Mouse (Mus musculus): Measurements from ENCODE around the gene Nek10.
"Not testable (repeated sequence)": the region's sequence is repeated elsewhere in the genome, so short reads cannot be mapped to it uniquely, and the experiment has no call there.

Nek10 gene

DNA sequence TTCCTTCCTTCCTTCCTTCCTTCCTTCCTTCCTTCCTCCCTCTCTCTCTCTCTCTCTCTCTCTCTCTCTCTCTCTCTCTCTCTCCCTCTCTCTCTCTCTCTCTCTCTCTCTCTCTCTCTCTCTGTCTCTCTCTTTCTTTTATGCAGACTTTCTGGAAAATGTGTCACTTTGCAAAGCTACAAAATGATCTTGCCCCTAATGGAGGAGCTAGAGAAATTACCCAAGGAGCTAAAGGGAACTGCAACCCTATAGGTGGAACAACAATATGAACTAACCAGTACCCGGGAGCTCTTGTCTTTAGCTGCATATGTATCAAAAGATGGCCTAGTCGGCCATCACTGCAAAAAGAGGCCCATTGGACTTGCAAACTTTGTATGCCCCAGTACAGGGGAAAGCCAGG, at the start of gene Nek10:
Gene Nek10, plus strand, starts transcription at position 301 of the 400 bp plus-strand sequence.
- not testable (repeated sequence) for DNase-seq

GRCm38 (mm10) chr14:14781169-14781568, 22.0 kb upstream of the Nek10 start:
- DNase-seq = no peak

DNA sequence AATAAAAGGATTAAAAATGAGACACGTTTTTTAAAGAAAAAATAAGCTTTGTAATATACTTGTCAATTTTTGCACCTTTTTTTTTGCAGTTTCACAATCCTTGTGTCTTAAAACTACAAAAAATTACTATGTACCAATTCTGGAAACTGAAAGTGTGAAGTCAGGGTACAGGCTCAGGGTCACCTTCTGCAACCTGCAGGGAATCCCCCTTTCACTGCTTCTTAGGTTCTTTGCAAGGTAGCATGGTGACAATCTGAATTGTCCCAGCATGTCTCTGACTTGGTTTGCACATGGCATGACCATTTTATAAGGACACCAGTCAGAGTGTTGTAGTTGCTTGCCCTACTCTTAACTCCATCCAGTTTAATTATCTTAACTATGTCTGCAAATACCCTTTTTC, 19.0 kb upstream of the Nek10 start:
- DNase-seq = no peak

DNA sequence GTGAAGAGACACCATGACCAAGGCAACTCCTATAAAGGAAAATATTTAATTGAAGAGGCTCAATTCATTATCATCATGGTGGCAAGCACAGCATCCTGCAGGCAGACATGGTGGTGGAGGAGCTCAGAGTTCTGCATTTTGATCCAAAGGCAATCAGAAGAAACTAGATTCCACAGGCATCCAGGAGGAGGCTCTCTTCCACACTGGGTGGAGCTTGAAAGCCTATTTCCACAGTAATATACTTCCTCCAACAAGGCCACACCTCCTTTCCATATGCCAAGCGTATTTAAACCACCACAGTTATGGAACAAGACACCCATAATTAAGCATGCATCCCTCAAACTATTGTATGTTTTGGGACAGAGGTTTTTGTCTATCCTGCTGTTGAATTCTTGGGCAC, 16.2 kb upstream of the Nek10 start:
- DNase-seq = no peak

- no peak for DNase-seq
Measured at GRCm38 (mm10) chr14:14789840-14790470, 13.3 kb upstream of the Nek10 start.

DNA sequence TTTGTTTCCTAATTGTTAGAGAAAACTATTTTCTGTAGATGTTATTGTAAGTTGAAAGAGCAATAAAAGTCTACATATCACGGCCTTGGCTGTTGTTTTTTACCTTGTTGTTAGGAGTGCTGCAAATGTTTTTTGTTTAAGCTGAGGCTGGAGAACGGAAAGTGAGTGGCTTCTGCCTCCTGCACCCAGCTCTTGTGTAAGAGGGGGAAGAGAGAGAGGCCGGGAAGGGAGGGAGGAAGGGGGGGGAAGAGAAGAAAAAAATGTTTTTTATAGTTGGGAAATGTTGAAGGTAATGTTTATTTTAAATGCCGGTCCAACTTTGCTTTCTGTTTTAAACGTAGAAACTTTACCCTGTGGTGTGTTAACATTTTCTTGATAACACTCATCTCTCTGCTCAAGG, 3.4 kb upstream of the Nek10 start:
- DNase-seq = no peak

DNA sequence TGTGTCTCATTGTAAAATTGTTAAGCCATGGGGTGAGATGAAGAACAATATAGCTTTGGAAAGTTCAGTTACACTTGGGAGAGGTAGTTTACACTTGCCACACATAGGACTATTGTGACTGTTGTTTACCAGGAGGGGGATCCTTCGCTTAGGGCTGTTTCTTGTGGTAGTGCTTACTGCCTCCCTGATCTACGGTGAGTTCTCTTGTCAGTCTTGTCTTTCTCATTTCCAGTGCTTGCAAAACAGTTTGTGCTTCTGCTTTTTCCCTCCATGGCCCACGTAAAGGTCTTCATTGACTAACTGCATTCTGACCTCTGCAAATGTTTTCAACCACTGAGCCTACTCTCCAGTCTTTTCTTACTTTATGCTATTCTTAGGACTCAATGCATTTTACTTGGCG, 2.9 kb upstream of the Nek10 start:
- no peak for DNase-seq

- DNase-seq = no peak
Measured at GRCm38 (mm10) chr14:14800810-14801209, 2.4 kb upstream of the Nek10 start.

DNA sequence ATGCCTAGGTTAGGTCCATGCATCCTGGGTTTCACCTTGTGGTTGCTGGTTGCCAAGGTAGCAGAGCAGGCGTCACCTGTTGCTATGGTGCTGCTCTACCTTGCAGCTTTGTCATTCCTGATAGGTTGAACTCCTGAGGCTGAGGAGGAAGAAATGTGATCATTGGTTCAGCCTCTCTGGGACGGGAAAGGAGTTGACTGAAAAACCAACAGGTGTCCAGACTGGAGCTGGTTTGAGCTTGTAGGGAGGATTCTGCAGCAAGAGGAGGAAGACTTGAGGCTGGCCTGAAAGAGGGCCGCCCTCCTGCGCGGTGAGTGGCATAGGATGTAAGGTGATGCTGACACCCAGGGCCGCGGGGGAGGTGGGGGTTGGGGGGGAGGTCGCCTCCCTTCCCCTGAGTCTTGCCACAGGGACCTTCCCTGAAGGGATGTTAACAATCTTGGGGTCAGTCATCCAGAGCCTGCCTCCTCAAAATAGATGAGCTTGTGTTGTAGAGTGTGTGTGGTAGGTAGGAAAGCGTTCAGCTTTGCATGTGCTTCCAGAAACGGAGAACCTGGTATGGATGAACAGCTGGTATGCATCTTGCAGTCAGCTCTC, 804 bp downstream of the Nek10 start:
- no peak for DNase-seq

GRCm38 (mm10) chr14:14804518-14805212, 1.4 kb downstream of the Nek10 start:
- no peak for DNase-seq

GRCm38 (mm10) chr14:14832520-14833240, 29.5 kb downstream of the Nek10 start:
- DNase-seq = no peak

GRCm38 (mm10) chr14:14833498-14833897, 30.3 kb downstream of the Nek10 start:
- DNase-seq = no peak

- no peak for DNase-seq
Measured at GRCm38 (mm10) chr14:14834266-14834665, 31.1 kb downstream of the Nek10 start.

DNA sequence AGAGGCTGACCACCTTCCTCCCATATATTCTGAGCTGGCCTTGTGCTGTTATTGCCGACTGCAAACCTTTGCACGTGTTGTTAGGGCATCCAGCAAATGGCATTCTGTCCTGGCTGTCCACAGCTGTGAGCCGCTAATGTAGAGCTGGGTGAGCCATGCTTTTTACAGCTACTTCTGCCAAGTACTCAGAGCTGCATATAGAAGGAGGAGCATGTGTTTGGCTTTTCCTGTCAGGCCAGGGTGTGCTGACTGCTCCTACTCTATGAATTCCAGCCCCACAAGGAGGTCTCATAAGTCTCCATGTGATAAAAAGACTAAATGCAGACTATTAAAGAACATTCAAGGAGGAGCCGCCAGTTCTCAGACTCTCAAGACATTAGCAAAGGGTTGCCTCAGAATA, 34.4 kb downstream of the Nek10 start:
- DNase-seq = no peak

DNA sequence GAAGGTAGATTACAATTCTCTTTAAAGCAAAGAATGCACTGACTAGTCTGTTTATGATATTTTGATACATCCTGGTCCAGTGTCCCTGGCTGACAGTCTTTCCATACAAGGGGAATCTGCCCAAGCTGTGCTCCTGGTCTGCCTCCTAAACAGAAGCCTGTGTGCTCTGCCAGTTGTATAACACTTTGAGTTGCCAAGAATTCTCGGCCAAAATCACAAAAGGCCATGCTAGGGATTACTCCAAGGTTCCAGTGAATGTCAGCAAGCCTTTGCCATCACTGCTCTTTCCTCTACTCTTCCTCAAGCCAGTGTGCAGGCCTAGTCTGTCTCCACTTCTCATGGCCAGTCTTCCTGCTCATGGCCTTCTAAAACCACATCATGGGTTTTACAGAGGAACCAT, 34.9 kb downstream of the Nek10 start:
- no peak for DNase-seq

DNA sequence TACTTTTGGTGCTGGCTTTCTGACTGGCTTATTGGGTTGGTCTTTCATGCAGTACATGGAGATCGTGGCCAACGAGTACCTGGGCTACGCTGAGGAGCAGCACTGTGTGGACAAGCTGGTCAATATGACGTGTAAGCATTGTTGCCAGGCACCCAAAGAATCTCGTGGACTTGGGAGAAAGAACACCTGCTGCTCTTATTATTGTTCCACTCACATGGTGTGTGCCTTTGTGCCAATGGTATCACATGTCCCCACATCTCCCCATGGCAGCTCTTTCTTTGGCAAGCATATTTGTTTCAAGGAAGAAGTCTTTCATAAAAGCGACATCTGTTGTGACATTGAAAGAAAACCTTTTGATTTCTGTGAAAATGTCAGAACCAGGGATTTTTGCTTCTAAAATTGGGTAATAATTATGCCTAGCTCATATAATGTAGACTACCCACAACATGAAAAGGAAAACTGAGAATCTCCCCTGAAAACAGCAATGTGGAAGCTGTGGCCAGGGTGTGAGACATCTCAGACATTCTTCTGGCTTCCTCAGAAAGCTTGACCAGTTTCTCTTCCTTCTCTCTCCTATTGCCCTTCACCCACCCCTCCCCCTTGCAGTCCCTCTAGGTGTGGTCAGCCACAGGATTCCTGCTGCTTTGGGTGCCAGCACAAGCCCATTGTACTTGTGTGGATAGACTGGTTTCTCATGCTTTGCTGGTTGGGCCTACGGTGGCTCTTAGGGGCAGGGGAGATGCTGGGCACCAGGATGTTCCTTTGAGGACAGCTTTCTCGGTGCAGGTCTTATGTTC, 39.7 kb downstream of the Nek10 start:
- DNase-seq = no peak

- no peak for DNase-seq
Measured at GRCm38 (mm10) chr14:14852838-14853237, 49.6 kb downstream of the Nek10 start.

- no peak for DNase-seq
Measured at GRCm38 (mm10) chr14:14860331-14860730, 57.1 kb downstream of the Nek10 start.

DNA sequence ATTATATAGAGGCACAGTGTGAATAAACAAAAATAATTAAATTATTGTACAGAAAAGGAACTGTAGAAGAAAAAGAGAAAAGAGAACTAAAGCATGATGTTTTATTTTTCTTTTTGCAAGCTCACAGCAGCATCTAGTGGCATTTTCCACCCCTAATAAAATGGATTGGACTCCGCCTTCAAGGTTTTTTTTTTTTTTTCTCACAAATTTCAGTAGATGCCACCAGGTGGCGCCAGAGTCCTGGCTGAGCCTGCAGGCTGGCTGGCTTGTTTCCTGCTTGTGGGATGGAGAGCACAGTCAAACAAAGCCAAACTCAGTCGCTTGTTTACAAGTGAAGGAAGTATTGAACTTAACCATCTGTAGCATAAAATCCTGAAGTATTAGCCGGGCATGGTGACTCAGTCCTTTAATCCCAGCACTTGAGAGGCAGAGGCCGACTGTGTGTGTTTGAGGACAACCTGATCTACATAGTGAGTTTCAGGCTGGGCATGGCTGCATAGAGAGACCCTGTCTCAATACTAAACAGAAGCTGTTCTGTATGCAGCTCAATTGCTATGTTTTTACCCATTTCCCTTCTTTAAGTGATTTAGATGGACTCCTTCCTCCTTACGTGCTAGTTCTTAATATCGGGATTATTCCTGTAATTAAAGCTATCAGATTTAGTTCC, 60.6 kb downstream of the Nek10 start:
- DNase-seq = peak; percentile 71

GRCm38 (mm10) chr14:14869239-14869638, 66.0 kb downstream of the Nek10 start:
- no peak for DNase-seq

- DNase-seq = no peak
Measured at GRCm38 (mm10) chr14:14870059-14870458, 66.8 kb downstream of the Nek10 start.

DNA sequence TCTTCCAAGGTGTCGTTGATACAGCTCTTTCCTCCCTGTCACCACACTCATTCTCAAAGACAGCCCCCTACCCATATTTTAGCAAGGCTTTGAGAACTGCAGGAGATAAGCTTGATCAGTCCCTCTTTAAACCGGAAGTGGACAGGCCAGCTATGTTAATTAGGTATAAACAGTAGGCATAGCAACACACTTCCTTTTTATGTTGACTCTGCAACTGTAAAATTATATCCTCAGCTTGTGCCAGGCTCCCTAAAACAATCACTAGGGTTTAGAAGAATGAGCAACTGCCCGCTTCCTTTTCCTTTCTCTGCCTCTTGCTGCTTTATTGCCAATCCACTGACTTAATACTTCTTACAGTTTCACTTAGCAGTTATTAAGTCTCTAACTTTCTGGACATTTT, 67.2 kb downstream of the Nek10 start:
- DNase-seq = no peak

Measured in thymus, postnatal 25 days (tissue).